Mouse (Mus musculus) ES-Bruce4 (cell line): ENCODE measurements around the gene Lamb2. TPM values are rescaled to one million over a fixed set of nuclear protein-coding genes. Genes with fewer than 3 reads are reported as not detected.

Source experiments
- H3K27ac ChIP-seq: 2 replicates; pipeline ENCODE4 v1.5.1; 2012; ENCODE audit warnings: low read length, inconsistent platforms; ENCODE audit not compliant: insufficient read depth
- H3K27me3 ChIP-seq: 2 replicates; pipeline ENCODE4 v1.6.1; 2012; ENCODE audit warnings: mild to moderate bottlenecking, low read length, inconsistent platforms; ENCODE audit not compliant: control insufficient read depth, poor library complexity, insufficient read depth, severe bottlenecking
- H3K36me3 ChIP-seq: 2 replicates; pipeline ENCODE4 v1.6.1; 2012; ENCODE audit warnings: inconsistent platforms, mild to moderate bottlenecking, low read length, moderate library complexity; ENCODE audit not compliant: control insufficient read depth, poor library complexity, insufficient read depth, severe bottlenecking
- H3K4me1 ChIP-seq: one replicate; pipeline ENCODE4 v1.8.1; 2011; ENCODE audit warnings: low read length; ENCODE audit not compliant: control insufficient read depth, insufficient read depth
- H3K4me3 ChIP-seq: 2 replicates; pipeline ENCODE4 v1.5.1; 2011; ENCODE audit warnings: low read depth, mild to moderate bottlenecking, low read length
- H3K9ac ChIP-seq: 2 replicates; pipeline ENCODE4 v1.6.1; 2012; ENCODE audit warnings: low read depth, mild to moderate bottlenecking, inconsistent platforms; ENCODE audit not compliant: poor library complexity, severe bottlenecking
- H3K9me3 ChIP-seq: replicated peaks from 2 replicates; pipeline ENCODE4 v1.6.1; 2012; ENCODE audit warnings: mild to moderate bottlenecking, low read length, inconsistent platforms; ENCODE audit not compliant: control insufficient read depth, poor library complexity, insufficient read depth, severe bottlenecking
- CTCF ChIP-seq: IDR thresholded peaks from one replicate; pipeline ENCODE4 v1.8.1; 2011; ENCODE audit warnings: low read depth, low read length
- EP300 ChIP-seq: IDR thresholded peaks from 2 replicates; pipeline ENCODE4 v1.6.1; 2011; ENCODE audit warnings: low read depth, low read length; ENCODE audit not compliant: insufficient read depth
- POLR2A ChIP-seq: IDR thresholded peaks from one replicate; pipeline ENCODE4 v1.8.1; 2011; ENCODE audit warnings: low read length; ENCODE audit not compliant: insufficient read depth
- polyA plus RNA-seq: library from polyadenylated mRNA; stranded (reverse); fragments of >200 nt; gene quantifications from 2 replicates; pipeline ENCODE4 v1.2.4, GENCODE M21; 2011; ENCODE audit warnings: low read depth; ENCODE audit not compliant: missing spikeins, insufficient read depth, insufficient read length

The Lamb2 gene
- polyA plus RNA-seq: 27.4 and 39.0 TPM in 2 replicates

- no peaks in the 10 kb centered on the region for H3K36me3 ChIP-seq
- peak within 1 kb of the TSS; percentile 66 for H3K4me3 ChIP-seq
- no peaks in the 10 kb centered on the region for H3K27me3 ChIP-seq
- H3K9me3 ChIP-seq: no peaks in the 10 kb centered on the region
- H3K4me1 ChIP-seq: peaks cover 4% of the 10 kb centered on the region
- TF ChIP-seq CTCF (no peak), EP300 (no peak), POLR2A (no peak)
- H3K27ac ChIP-seq: 0 out of 2 replicates have a peak within 1 kb of the TSS, but pooled peaks have one; percentile 20
- peak within 1 kb of the TSS; percentile 62 for H3K9ac ChIP-seq
These were observed at the start of gene Lamb2 for GRCm38 (mm10) chr9:108479721-108480351. Gene Lamb2, plus strand, starts transcription at chr9:108479736.

GRCm38 (mm10) chr9:108431431-108432067 is 48.0 kb upstream of the Lamb2 start:
- H3K27me3 ChIP-seq: peaks cover 3% of the 10 kb centered on the region
- TF ChIP-seq CTCF: no peak
- TF ChIP-seq EP300: no peak
- TF ChIP-seq POLR2A: no peak
- 0 out of 2 replicates have a peak overlapping the region, but pooled peaks have one; percentile 24 for H3K4me3 ChIP-seq
- H3K36me3 ChIP-seq: no peaks in the 10 kb centered on the region
- H3K4me1 ChIP-seq: no peaks in the 10 kb centered on the region
- H3K9me3 ChIP-seq: no peaks in the 10 kb centered on the region
- no peak overlapping the region for H3K27ac ChIP-seq
- no peak overlapping the region for H3K9ac ChIP-seq

- Histone ChIP-seq H3K27ac (no peak within 1 kb of the TSS), H3K9ac (no peak within 1 kb of the TSS), H3K9me3 (no peaks in the 10 kb centered on the region), H3K4me3 (no peak within 1 kb of the TSS), H3K4me1 (no peaks in the 10 kb centered on the region), H3K27me3 (no peaks in the 10 kb centered on the region), H3K36me3 (no peaks in the 10 kb centered on the region)
- TF ChIP-seq EP300 (no peak), CTCF (no peak), POLR2A (no peak)
These were observed 43.4 kb upstream of the Lamb2 start, which contains the start of gene BC048562 for GRCm38 (mm10) chr9:108436182-108436581. Gene BC048562, plus strand, starts transcription at chr9:108436482.

- Histone ChIP-seq H3K4me1 (no peaks in the 10 kb centered on the region), H3K36me3 (no peaks in the 10 kb centered on the region), H3K4me3 (no peak overlapping the region), H3K9me3 (no peaks in the 10 kb centered on the region), H3K27ac (no peak overlapping the region), H3K27me3 (no peaks in the 10 kb centered on the region), H3K9ac (no peak overlapping the region)
- TF ChIP-seq POLR2A: no peak
- TF ChIP-seq EP300: no peak
- no peak for TF ChIP-seq CTCF
These were observed 40.4 kb upstream of the Lamb2 start for GRCm38 (mm10) chr9:108439176-108439575.

- Histone ChIP-seq H3K36me3 (no peaks in the 10 kb centered on the region), H3K9ac (no peak overlapping the region), H3K4me3 (no peak overlapping the region), H3K9me3 (no peaks in the 10 kb centered on the region), H3K27me3 (no peaks in the 10 kb centered on the region), H3K27ac (no peak overlapping the region), H3K4me1 (no peaks in the 10 kb centered on the region)
- no peak for TF ChIP-seq EP300
- TF ChIP-seq CTCF: no peak
- no peak for TF ChIP-seq POLR2A
These were observed 39.1 kb upstream of the Lamb2 start for GRCm38 (mm10) chr9:108440485-108440884.

- Histone ChIP-seq H3K36me3 (no peaks in the 10 kb centered on the region), H3K9ac (no peak overlapping the region), H3K4me1 (no peaks in the 10 kb centered on the region), H3K4me3 (no peak overlapping the region), H3K27ac (no peak overlapping the region), H3K27me3 (no peaks in the 10 kb centered on the region), H3K9me3 (no peaks in the 10 kb centered on the region)
- TF ChIP-seq CTCF (no peak), EP300 (no peak), POLR2A (no peak)
These were observed 38.2 kb upstream of the Lamb2 start for GRCm38 (mm10) chr9:108441236-108441919.
